Mouse (Mus musculus): ENCODE results near the gene Mpp5. TPM values are rescaled to one million over a fixed set of nuclear protein-coding genes. Genes with fewer than 3 reads are reported as not detected.

Mpp5 gene
- polyA plus RNA-seq, 1 experiment, result 4.0 TPM

DNA sequence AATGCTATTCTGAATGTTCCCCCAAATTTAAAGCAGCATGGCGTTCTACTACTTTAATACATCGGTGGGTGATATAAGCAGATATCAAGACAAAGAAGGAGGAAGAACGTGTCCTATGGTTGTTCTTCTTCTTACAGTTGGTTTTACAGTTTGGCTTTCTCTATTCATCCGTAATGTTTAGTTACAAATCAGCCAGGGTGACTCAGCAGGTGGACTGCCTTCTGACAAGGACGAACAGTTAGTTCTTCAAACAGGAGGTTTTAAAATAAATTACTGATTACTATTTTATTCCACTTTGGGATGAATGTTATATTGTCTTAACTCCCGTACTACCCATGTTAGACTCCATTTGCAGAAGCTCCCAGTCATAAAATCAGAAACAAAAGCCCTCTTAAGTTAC lies 2.5 kb upstream of the Mpp5 start:
- no peak for TF ChIP-seq CEBPB (IDR thresholded peaks at IDR 0.05; ENCODE audit: insufficient read depth, poor library complexity, severe bottlenecking)
- no peak for TF ChIP-seq SRF (IDR thresholded peaks at IDR 0.05; ENCODE audit: control insufficient read depth, insufficient read length, low read depth)
- TF ChIP-seq POLR2AphosphoS2 (IDR thresholded peaks at IDR 0.05; ENCODE audit: insufficient read length, low read depth), result no peak
- no peak for TF ChIP-seq TCF12 (IDR thresholded peaks at IDR 0.05; ENCODE audit: insufficient read depth, poor library complexity, severe bottlenecking)
- no peak for TF ChIP-seq REST (IDR thresholded peaks at IDR 0.05; ENCODE audit: insufficient read depth, insufficient read length)
- TF ChIP-seq E2F4 (IDR thresholded peaks at IDR 0.05; ENCODE audit: insufficient read depth), result no peak
- TF ChIP-seq MYOD1 (IDR thresholded peaks at IDR 0.05; ENCODE audit: control insufficient read depth in 1 of 3, insufficient read length in 2 of 3, low read depth in 2 of 3), result no peak
- TF ChIP-seq TCF3 (IDR thresholded peaks at IDR 0.05; ENCODE audit: insufficient read length, low read depth), result no peak
- TF ChIP-seq POLR2A (IDR thresholded peaks at IDR 0.05; ENCODE audit: insufficient read length, low read depth), result no peak
- no peak for TF ChIP-seq MAX (IDR thresholded peaks at IDR 0.05; ENCODE audit: low read depth)
- no peak for TF ChIP-seq MYOG (IDR thresholded peaks at IDR 0.05; ENCODE audit: control insufficient read depth in 1 of 3, insufficient read depth in 1 of 3, insufficient read length in 2 of 3, low read depth in 2 of 3)
- no peak for TF ChIP-seq USF1 (IDR thresholded peaks at IDR 0.05; ENCODE audit: low read depth)
- H3ac ChIP-seq (ENCODE audit: control insufficient read depth, insufficient read length), result no peak overlapping the region
- H3K36me3 ChIP-seq (ENCODE audit: control insufficient read depth, insufficient read depth), result no peaks in the 10 kb centered on the region
- no peak overlapping the region for H3K4me3 ChIP-seq
- H3K4me2 ChIP-seq (ENCODE audit: low read depth), result no peak overlapping the region
- peaks cover 16% of the 10 kb centered on the region for H3K79me2 ChIP-seq (ENCODE audit: control insufficient read depth, insufficient read depth)
- H3K27me3 ChIP-seq (ENCODE audit: control insufficient read depth, insufficient read depth, insufficient read length), result no peaks in the 10 kb centered on the region

DNA sequence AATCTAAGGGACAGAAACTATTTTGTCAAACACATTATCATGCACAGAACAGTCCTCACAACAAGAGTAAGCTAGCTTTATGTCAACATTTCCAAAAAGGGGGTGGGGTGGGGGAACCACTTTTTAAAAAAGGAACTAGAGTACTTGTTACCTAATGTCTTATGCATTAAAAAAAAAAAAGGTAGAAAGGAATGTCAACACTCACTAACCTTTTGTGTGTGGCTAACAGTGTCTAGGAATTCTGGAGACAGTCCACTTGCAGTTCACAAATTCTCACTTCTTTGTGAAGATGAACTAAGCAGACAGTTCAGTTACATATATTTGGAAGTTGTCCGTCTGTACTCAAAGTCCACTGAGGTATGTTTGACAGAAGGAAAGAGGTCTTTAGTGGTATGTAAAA lies 1.3 kb upstream of the Mpp5 start:
- peaks cover 19% of the 10 kb centered on the region for H3K79me2 ChIP-seq (ENCODE audit: control insufficient read depth, insufficient read depth)
- TF ChIP-seq MYOD1 (IDR thresholded peaks at IDR 0.05; ENCODE audit: control insufficient read depth in 1 of 3, insufficient read length in 2 of 3, low read depth in 2 of 3) (no peak), POLR2A (IDR thresholded peaks at IDR 0.05; ENCODE audit: insufficient read length, low read depth) (no peak), POLR2AphosphoS2 (IDR thresholded peaks at IDR 0.05; ENCODE audit: insufficient read length, low read depth) (no peak), REST (IDR thresholded peaks at IDR 0.05; ENCODE audit: insufficient read depth, insufficient read length) (no peak), MYOG (IDR thresholded peaks at IDR 0.05; ENCODE audit: control insufficient read depth in 1 of 3, insufficient read depth in 1 of 3, insufficient read length in 2 of 3, low read depth in 2 of 3) (no peak), USF1 (IDR thresholded peaks at IDR 0.05; ENCODE audit: low read depth) (no peak), CEBPB (IDR thresholded peaks at IDR 0.05; ENCODE audit: insufficient read depth, poor library complexity, severe bottlenecking) (no peak), TCF3 (IDR thresholded peaks at IDR 0.05; ENCODE audit: insufficient read length, low read depth) (no peak), SRF (IDR thresholded peaks at IDR 0.05; ENCODE audit: control insufficient read depth, insufficient read length, low read depth) (no peak), TCF12 (IDR thresholded peaks at IDR 0.05; ENCODE audit: insufficient read depth, poor library complexity, severe bottlenecking) (no peak), MAX (IDR thresholded peaks at IDR 0.05; ENCODE audit: low read depth) (no peak), E2F4 (IDR thresholded peaks at IDR 0.05; ENCODE audit: insufficient read depth) (no peak)
- H3ac ChIP-seq (ENCODE audit: control insufficient read depth, insufficient read length), result no peak overlapping the region
- peak overlapping the region; percentile 57 for H3K4me3 ChIP-seq
- H3K4me2 ChIP-seq (ENCODE audit: low read depth), result no peak overlapping the region
- H3K27me3 ChIP-seq (ENCODE audit: control insufficient read depth, insufficient read depth, insufficient read length), result no peaks in the 10 kb centered on the region
- no peaks in the 10 kb centered on the region for H3K36me3 ChIP-seq (ENCODE audit: control insufficient read depth, insufficient read depth)

DNA sequence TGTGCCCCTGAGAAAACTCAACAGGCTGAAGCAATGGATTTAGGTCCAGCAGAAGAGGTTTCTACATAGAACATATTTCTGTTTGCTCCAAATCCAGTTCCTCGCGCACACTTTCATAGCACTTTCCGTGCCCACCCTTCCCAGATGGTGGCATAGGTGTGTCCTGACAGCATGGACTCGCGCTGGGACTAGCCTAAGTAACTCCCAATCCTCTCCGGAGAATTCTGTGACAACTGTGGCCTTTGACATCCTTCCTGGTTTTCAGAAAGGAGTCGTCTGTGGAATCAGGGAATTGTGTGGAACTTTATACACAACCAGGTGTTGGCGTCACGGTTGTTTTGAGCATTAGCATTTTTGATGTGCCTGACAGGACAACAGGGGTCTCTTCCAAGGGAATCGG lies 594 bp upstream of the Mpp5 start:
- Histone ChIP-seq H3K27me3 (ENCODE audit: control insufficient read depth, insufficient read depth, insufficient read length) (no peaks in the 10 kb centered on the region), H3K79me2 (ENCODE audit: control insufficient read depth, insufficient read depth) (peaks cover 23% of the 10 kb centered on the region), H3K36me3 (ENCODE audit: control insufficient read depth, insufficient read depth) (no peaks in the 10 kb centered on the region), H3K4me2 (ENCODE audit: low read depth) (peak overlapping the region; percentile 100), H3K4me3 (peak overlapping the region; percentile 57), H3ac (ENCODE audit: control insufficient read depth, insufficient read length) (peak overlapping the region; percentile 40)
- no peak for TF ChIP-seq POLR2A (IDR thresholded peaks at IDR 0.05; ENCODE audit: insufficient read length, low read depth)
- TF ChIP-seq MYOG (IDR thresholded peaks at IDR 0.05; ENCODE audit: control insufficient read depth in 1 of 3, insufficient read depth in 1 of 3, insufficient read length in 2 of 3, low read depth in 2 of 3), result no peak

DNA sequence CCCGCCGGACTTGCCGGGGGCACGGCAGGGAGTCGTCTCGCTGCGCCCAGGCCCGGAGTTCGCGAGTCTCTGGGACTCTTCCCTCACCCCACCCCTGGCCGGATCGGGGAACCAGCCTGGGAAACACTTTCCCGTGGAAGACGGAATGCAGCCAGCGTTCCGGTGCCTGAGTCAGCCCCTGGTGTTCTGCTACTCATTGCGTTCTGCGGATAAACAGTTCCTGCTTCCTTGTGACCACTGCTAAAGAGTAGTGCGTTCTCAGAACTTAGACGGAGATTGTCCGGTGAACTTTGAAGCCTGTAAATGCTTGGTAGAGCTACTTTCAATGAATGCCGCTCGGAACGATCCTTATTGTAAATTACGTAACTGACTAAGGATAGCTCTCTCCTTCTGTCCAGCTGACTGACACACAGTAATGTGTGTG lies 683 bp downstream of the Mpp5 start:
- Histone ChIP-seq H3K27me3 (ENCODE audit: control insufficient read depth, insufficient read depth, insufficient read length) (no peaks in the 10 kb centered on the region), H3K36me3 (ENCODE audit: control insufficient read depth, insufficient read depth) (no peaks in the 10 kb centered on the region), H3ac (ENCODE audit: control insufficient read depth, insufficient read length) (peak overlapping the region; percentile 40), H3K4me2 (ENCODE audit: low read depth) (peak overlapping the region; percentile 69), H3K4me3 (peak overlapping the region; percentile 57), H3K79me2 (ENCODE audit: control insufficient read depth, insufficient read depth) (peaks cover 23% of the 10 kb centered on the region)
- no peak for TF ChIP-seq SRF (IDR thresholded peaks at IDR 0.05; ENCODE audit: control insufficient read depth, insufficient read length, low read depth)
- TF ChIP-seq POLR2A (IDR thresholded peaks at IDR 0.05; ENCODE audit: insufficient read length, low read depth), result peak; percentile 21
- no peak for TF ChIP-seq E2F4 (IDR thresholded peaks at IDR 0.05; ENCODE audit: insufficient read depth)
- no peak for TF ChIP-seq TCF12 (IDR thresholded peaks at IDR 0.05; ENCODE audit: insufficient read depth, poor library complexity, severe bottlenecking)
- TF ChIP-seq MYOG (IDR thresholded peaks at IDR 0.05; ENCODE audit: control insufficient read depth in 1 of 3, insufficient read depth in 1 of 3, insufficient read length in 2 of 3, low read depth in 2 of 3), result no peak

DNA sequence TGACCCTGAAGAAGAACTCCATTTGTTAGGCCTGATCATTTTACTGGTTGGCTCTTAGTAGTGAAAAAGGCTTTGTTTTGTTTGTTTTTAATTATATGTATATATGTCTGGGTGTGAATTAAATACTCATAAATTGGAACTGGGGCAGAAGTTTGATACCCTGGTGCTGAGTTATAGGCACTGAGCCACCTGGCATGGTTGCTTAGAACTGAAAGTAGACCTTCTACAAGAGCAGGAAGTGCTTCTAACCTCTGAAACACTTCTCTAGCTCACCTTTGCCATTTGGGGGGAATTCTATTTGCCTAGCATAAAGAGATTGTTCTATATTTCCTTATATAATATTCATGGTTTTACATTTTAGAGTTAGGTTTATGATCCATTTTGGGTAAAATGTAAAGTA lies 13.3 kb downstream of the Mpp5 start:
- H3K27me3 ChIP-seq (ENCODE audit: control insufficient read depth, insufficient read depth, insufficient read length), result no peaks in the 10 kb centered on the region
- H3K4me3 ChIP-seq, result no peak overlapping the region
- H3K4me2 ChIP-seq (ENCODE audit: low read depth), result no peak overlapping the region
- no peaks in the 10 kb centered on the region for H3K36me3 ChIP-seq (ENCODE audit: control insufficient read depth, insufficient read depth)
- no peak overlapping the region for H3ac ChIP-seq (ENCODE audit: control insufficient read depth, insufficient read length)
- peaks cover 34% of the 10 kb centered on the region for H3K79me2 ChIP-seq (ENCODE audit: control insufficient read depth, insufficient read depth)
- TF ChIP-seq TCF12 (IDR thresholded peaks at IDR 0.05; ENCODE audit: insufficient read depth, poor library complexity, severe bottlenecking) (no peak), MAX (IDR thresholded peaks at IDR 0.05; ENCODE audit: low read depth) (no peak), SRF (IDR thresholded peaks at IDR 0.05; ENCODE audit: control insufficient read depth, insufficient read length, low read depth) (no peak), MYOG (IDR thresholded peaks at IDR 0.05; ENCODE audit: control insufficient read depth in 1 of 3, insufficient read depth in 1 of 3, insufficient read length in 2 of 3, low read depth in 2 of 3) (no peak), E2F4 (IDR thresholded peaks at IDR 0.05; ENCODE audit: insufficient read depth) (no peak), POLR2AphosphoS2 (IDR thresholded peaks at IDR 0.05; ENCODE audit: insufficient read length, low read depth) (no peak)

All from myocyte (in vitro differentiated cells).